Mouse (Mus musculus) urinary bladder, adult 18-20 months (tissue): ENCODE measurements around the gene Prkar2b.

Experiments
- DNase-seq, 2 experiments: peaks; one replicate each; pipeline ENCODE4 v3.0.0; 2022; ENCODE audit warnings: low spot score in 2 of 2, mixed read lengths in 2 of 2

The Prkar2b gene

GRCm38 (mm10) chr12:32061090-32061930 is at the start of gene Prkar2b:
Prkar2b (minus strand) TSS chr12:32061296.
- DNase-seq, result peak; percentile 89 to 92

- no peak for DNase-seq
Observed at GRCm38 (mm10) chr12:32109201-32109600, 48.1 kb upstream of the Prkar2b start.

GRCm38 (mm10) chr12:32104955-32105521 is 43.9 kb upstream of the Prkar2b start:
- no peak for DNase-seq

- peak in 1 of 2 experiments; percentile 16 for DNase-seq
Observed at GRCm38 (mm10) chr12:32104451-32104862, 43.4 kb upstream of the Prkar2b start.

- no peak for DNase-seq
Observed at GRCm38 (mm10) chr12:32101306-32101705, 40.2 kb upstream of the Prkar2b start.

GRCm38 (mm10) chr12:32099686-32100206 is 38.6 kb upstream of the Prkar2b start:
- DNase-seq, result no peak

GRCm38 (mm10) chr12:32098596-32098995 is 37.5 kb upstream of the Prkar2b start:
- DNase-seq, result no peak

- no peak for DNase-seq
Observed at GRCm38 (mm10) chr12:32097107-32097506, 36.0 kb upstream of the Prkar2b start.

GRCm38 (mm10) chr12:32095164-32095563 is 34.1 kb upstream of the Prkar2b start:
- no peak for DNase-seq

- DNase-seq, result no peak
Observed at GRCm38 (mm10) chr12:32092452-32092851, 31.4 kb upstream of the Prkar2b start.

- no peak for DNase-seq
Observed at GRCm38 (mm10) chr12:32088566-32088965, 27.5 kb upstream of the Prkar2b start.

GRCm38 (mm10) chr12:32087339-32087738 is 26.2 kb upstream of the Prkar2b start:
- DNase-seq, result no peak

GRCm38 (mm10) chr12:32086874-32087273 is 25.8 kb upstream of the Prkar2b start:
- no peak for DNase-seq

- no peak for DNase-seq
Observed at GRCm38 (mm10) chr12:32085856-32086255, 24.8 kb upstream of the Prkar2b start.

- no peak for DNase-seq
Observed at GRCm38 (mm10) chr12:32085189-32085588, 24.1 kb upstream of the Prkar2b start.

- DNase-seq, result no peak
Observed at GRCm38 (mm10) chr12:32084601-32085000, 23.5 kb upstream of the Prkar2b start.

- DNase-seq, result no peak
Observed at GRCm38 (mm10) chr12:32080692-32081091, 19.6 kb upstream of the Prkar2b start.

- no peak for DNase-seq
Observed at GRCm38 (mm10) chr12:32077403-32077802, 16.3 kb upstream of the Prkar2b start.

- DNase-seq, result no peak
Observed at GRCm38 (mm10) chr12:32075831-32076715, 15.0 kb upstream of the Prkar2b start.

- DNase-seq, result no peak
Observed at GRCm38 (mm10) chr12:32074271-32074670, 13.2 kb upstream of the Prkar2b start.

GRCm38 (mm10) chr12:32066004-32066403 is 4.9 kb upstream of the Prkar2b start:
- no peak for DNase-seq
